Mouse (Mus musculus) MEL (cell line): ENCODE measurements around the gene Lgr5. TPM values are rescaled to one million over a fixed set of nuclear protein-coding genes. Genes with fewer than 3 reads are reported as not detected.

ENCODE experiments used
- DNase-seq: peaks from one replicate; pipeline ENCODE4 v3.0.0; 2011; ENCODE audit warnings: low read depth, low spot score
- H3K27ac ChIP-seq: 2 replicates; pipeline ENCODE4 v1.5.1; 2012; ENCODE audit warnings: low read depth, mild to moderate bottlenecking, control low read depth, low read length, moderate library complexity; ENCODE audit not compliant: control insufficient read depth
- H3K27me3 ChIP-seq, 2 experiments: fragments of 150-350 bp in 1 of 2; sonication (generic) in 1 of 2; 2 replicates each; pipeline ENCODE4 v1.6.1; 2012; ENCODE audit warnings: low read length in 2 of 2, mild to moderate bottlenecking in 2 of 2, improper control_type of control experiment in 1 of 2, moderate library complexity in 1 of 2; ENCODE audit not compliant: insufficient read depth in 2 of 2, control insufficient read depth in 1 of 2
- H3K36me3 ChIP-seq, 2 experiments: 2 replicates each; pipeline ENCODE4 v1.6.1; 2012 to 2014; ENCODE audit warnings: low read length in 2 of 2, improper control_type of control experiment in 1 of 2, inconsistent platforms in 1 of 2, mild to moderate bottlenecking in 1 of 2; ENCODE audit not compliant: insufficient read depth in 2 of 2, control insufficient read depth in 1 of 2
- H3K4me1 ChIP-seq, 2 experiments: fragments of 150-350 bp in 1 of 2; sonication (generic) in 1 of 2; 2 replicates each; pipeline ENCODE4 v1.6.1; 2012; ENCODE audit warnings: low read length in 2 of 2, improper control_type of control experiment in 1 of 2, mild to moderate bottlenecking in 1 of 2; ENCODE audit not compliant: insufficient read depth in 2 of 2, control insufficient read depth in 1 of 2
- H3K4me3 ChIP-seq, 2 experiments: fragments of 150-350 bp in 1 of 2; sonication (generic) in 1 of 2; 2 replicates each; pipeline ENCODE4 v1.5.1; 2012; ENCODE audit warnings: low read depth in 2 of 2, low read length in 2 of 2, mild to moderate bottlenecking in 2 of 2, moderate library complexity in 2 of 2, control low read depth in 1 of 2, improper control_type of control experiment in 1 of 2; ENCODE audit not compliant: control insufficient read depth in 1 of 2, insufficient read depth in 1 of 2
- H3K79me2 ChIP-seq: 2 replicates; pipeline ENCODE4 v1.6.1; 2012; ENCODE audit warnings: mild to moderate bottlenecking, low read length, moderate library complexity; ENCODE audit not compliant: control insufficient read depth, poor library complexity, insufficient read depth
- H3K9ac ChIP-seq: 2 replicates; pipeline ENCODE4 v1.6.1; 2012; ENCODE audit warnings: low read depth, mild to moderate bottlenecking, control low read depth, low read length, moderate library complexity; ENCODE audit not compliant: control insufficient read depth, poor library complexity, severe bottlenecking
- H3K9me3 ChIP-seq: fragments of 150-350 bp; sonication (generic); replicated peaks from 2 replicates; pipeline ENCODE4 v1.6.1; 2012; ENCODE audit warnings: mild to moderate bottlenecking, low read length, improper control_type of control experiment, moderate library complexity; ENCODE audit not compliant: insufficient read depth
- BHLHE40 ChIP-seq: IDR thresholded peaks from 2 replicates; pipeline ENCODE4 v1.6.1; 2012; ENCODE audit warnings: low read depth, mild to moderate bottlenecking, inconsistent platforms, low read length, improper control_type of control experiment, borderline replicate concordance
- CHD2 ChIP-seq: IDR thresholded peaks from 2 replicates; pipeline ENCODE4 v1.6.1; 2011; ENCODE audit warnings: low read length, improper control_type of control experiment
- EP300 ChIP-seq, 2 experiments: IDR thresholded peaks; 2 replicates each; pipeline ENCODE4 v1.6.1; 2011; ENCODE audit warnings: improper control_type of control experiment in 2 of 2, low read length in 2 of 2, low read depth in 1 of 2, mild to moderate bottlenecking in 1 of 2
- GABPA ChIP-seq: IDR thresholded peaks from 2 replicates; pipeline ENCODE4 v1.6.1; 2012; ENCODE audit warnings: low read depth, mild to moderate bottlenecking, inconsistent platforms, low read length, improper control_type of control experiment, moderate library complexity
- HCFC1 ChIP-seq: IDR thresholded peaks from 2 replicates; pipeline ENCODE4 v1.6.1; 2012; ENCODE audit warnings: low read depth, mild to moderate bottlenecking, inconsistent platforms, low read length, improper control_type of control experiment, moderate library complexity
- MAFK ChIP-seq: IDR thresholded peaks from 2 replicates; pipeline ENCODE4 v1.6.1; 2011; ENCODE audit warnings: low read depth, mild to moderate bottlenecking, low read length, improper control_type of control experiment, borderline replicate concordance
- MEF2A ChIP-seq: IDR thresholded peaks from 2 replicates; pipeline ENCODE4 v1.6.1; 2014; ENCODE audit warnings: low read depth, mild to moderate bottlenecking, inconsistent platforms, low read length, improper control_type of control experiment; ENCODE audit not compliant: poor library complexity, insufficient replicate concordance, severe bottlenecking; ENCODE audit errors: extremely low read depth
- MXI1 ChIP-seq: IDR thresholded peaks from 2 replicates; pipeline ENCODE4 v1.6.1; 2011; ENCODE audit warnings: mild to moderate bottlenecking, low read depth, low read length, improper control_type of control experiment
- MYB ChIP-seq: IDR thresholded peaks from 2 replicates; pipeline ENCODE4 v1.6.1; 2011; ENCODE audit warnings: mild to moderate bottlenecking, low read depth, low read length, improper control_type of control experiment
- NELFE ChIP-seq: IDR thresholded peaks from 2 replicates; pipeline ENCODE4 v1.6.1; 2011; ENCODE audit warnings: low read depth, low read length, improper control_type of control experiment
- NRF1 ChIP-seq: IDR thresholded peaks from 2 replicates; pipeline ENCODE4 v1.6.1; 2014; ENCODE audit warnings: low read depth, mild to moderate bottlenecking, inconsistent platforms, low read length, improper control_type of control experiment, moderate library complexity; ENCODE audit not compliant: poor library complexity, insufficient read depth, severe bottlenecking
- POLR2AphosphoS2 ChIP-seq: IDR thresholded peaks from 2 replicates; pipeline ENCODE4 v1.6.1; 2011; ENCODE audit warnings: low read length, improper control_type of control experiment
- POLR2AphosphoS5 ChIP-seq: IDR thresholded peaks from 2 replicates; pipeline ENCODE4 v1.6.1; 2012; ENCODE audit warnings: low read depth, borderline replicate concordance, mild to moderate bottlenecking, inconsistent platforms, low read length, moderate library complexity, mixed read lengths
- RCOR1 ChIP-seq: IDR thresholded peaks from 2 replicates; pipeline ENCODE4 v1.6.1; 2012; ENCODE audit warnings: low read depth, mild to moderate bottlenecking, inconsistent platforms, low read length, improper control_type of control experiment
- SMC3 ChIP-seq: IDR thresholded peaks from 2 replicates; pipeline ENCODE4 v1.6.1; 2011; ENCODE audit warnings: low read depth, low read length, improper control_type of control experiment
- TAL1 ChIP-seq: IDR thresholded peaks from 2 replicates; pipeline ENCODE4 v1.6.1; 2012; ENCODE audit warnings: mild to moderate bottlenecking, inconsistent platforms, low read length, moderate library complexity, mixed read lengths
- TBP ChIP-seq: IDR thresholded peaks from 2 replicates; pipeline ENCODE4 v1.8.0; 2011; ENCODE audit warnings: low read depth, low read length, improper control_type of control experiment
- UBTF ChIP-seq: IDR thresholded peaks from 2 replicates; pipeline ENCODE4 v1.6.1; 2012; ENCODE audit warnings: low read depth, mild to moderate bottlenecking, inconsistent platforms, low read length, improper control_type of control experiment, moderate library complexity, borderline replicate concordance; ENCODE audit not compliant: insufficient read depth
- USF1 ChIP-seq: IDR thresholded peaks from 2 replicates; pipeline ENCODE4 v1.6.1; 2014; ENCODE audit warnings: low read depth, mild to moderate bottlenecking, inconsistent platforms, low read length, improper control_type of control experiment, moderate library complexity
- ZC3H11A ChIP-seq: IDR thresholded peaks from 2 replicates; pipeline ENCODE4 v1.6.1; 2012; ENCODE audit warnings: low read depth, mild to moderate bottlenecking, inconsistent platforms, low read length, improper control_type of control experiment
- ZKSCAN1 ChIP-seq: IDR thresholded peaks from 2 replicates; pipeline ENCODE4 v1.6.1; 2012; ENCODE audit warnings: low read depth, mild to moderate bottlenecking, inconsistent platforms, low read length, improper control_type of control experiment, moderate library complexity
- ZNF384 ChIP-seq: IDR thresholded peaks from 2 replicates; pipeline ENCODE4 v1.6.1; 2012; ENCODE audit warnings: low read depth, mild to moderate bottlenecking, inconsistent platforms, low read length, improper control_type of control experiment
- polyA plus RNA-seq, 2 experiments: library from polyadenylated mRNA; stranded (reverse) in 1 of 2; unstranded in 1 of 2; fragments of >175 nt in 1 of 2; fragments of >200 nt in 1 of 2; gene quantifications; 2 replicates each; pipeline versions ENCODE4 v1.2.1 to v1.2.4; 2012; ENCODE audit warnings: low replicate concordance in 2 of 2, low read depth in 1 of 2; ENCODE audit not compliant: insufficient read length in 2 of 2, insufficient read depth in 1 of 2, missing spikeins in 1 of 2
- total RNA-seq: library from RNA; depleted of rRNA; stranded (reverse); fragments of 300-350 nt; gene quantifications from 2 replicates; pipeline ENCODE4 v1.2.3, GENCODE M21; 2012

Lgr5 gene
- total and polyA plus RNA-seq, 3 experiments: not detected

GRCm38 (mm10) chr10:115624957-115625356 lies 37.4 kb upstream of the Lgr5 start:
- Histone ChIP-seq H3K79me2 (no peaks in the 10 kb centered on the region), H3K4me1 (no peaks in the 10 kb centered on the region), H3K4me3 (no peak overlapping the region), H3K27me3 (no peaks in the 10 kb centered on the region; a peak in 1 of 4 replicates), H3K36me3 (no peaks in the 10 kb centered on the region), H3K9ac (no peak overlapping the region), H3K9me3 (no peaks in the 10 kb centered on the region)
- DNase-seq: no peak
- TF ChIP-seq ZKSCAN1: no peak
- TF ChIP-seq, all 39 proteins: peak for 0
- H3K27ac ChIP-seq: no peak overlapping the region

GRCm38 (mm10) chr10:115623956-115624671 lies 36.5 kb upstream of the Lgr5 start:
- no peak for DNase-seq
- H3K4me1 ChIP-seq: no peaks in the 10 kb centered on the region
- H3K36me3 ChIP-seq: no peaks in the 10 kb centered on the region
- no peak for TF ChIP-seq USF1
- TF ChIP-seq MEF2A: no peak
- TF ChIP-seq SMC3: no peak
- no peak for TF ChIP-seq UBTF
- TF ChIP-seq TAL1: no peak
- no peak for TF ChIP-seq MAFK
- no peak for TF ChIP-seq POLR2AphosphoS2
- no peak for TF ChIP-seq EP300 (IDR thresholded peaks at IDR 0.05; ENCODE audit: low read depth in 1 of 2, low read length in 2 of 2)
- TF ChIP-seq MYB: no peak
- no peak overlapping the region for H3K4me3 ChIP-seq
- H3K27me3 ChIP-seq: no peaks in the 10 kb centered on the region; a peak in 1 of 4 replicates
- no peaks in the 10 kb centered on the region for H3K9me3 ChIP-seq
- H3K9ac ChIP-seq: no peak overlapping the region
- H3K27ac ChIP-seq: no peak overlapping the region
- no peaks in the 10 kb centered on the region for H3K79me2 ChIP-seq

- TF ChIP-seq MXI1: no peak
- no peak for TF ChIP-seq ZNF384
- TF ChIP-seq RCOR1: no peak
- no peak for TF ChIP-seq TBP
- TF ChIP-seq NELFE: no peak
- TF ChIP-seq CHD2: no peak
- TF ChIP-seq HCFC1: no peak
- TF ChIP-seq GABPA: no peak
- no peak for TF ChIP-seq TAL1
- no peak for TF ChIP-seq POLR2AphosphoS2
- no peak for TF ChIP-seq ZC3H11A
- no peak for TF ChIP-seq BHLHE40
- no peak for TF ChIP-seq NRF1
- no peak for TF ChIP-seq POLR2AphosphoS5
- no peaks in the 10 kb centered on the region for H3K9me3 ChIP-seq
- no peak overlapping the region for H3K9ac ChIP-seq
- no peaks in the 10 kb centered on the region for H3K4me1 ChIP-seq
- no peaks in the 10 kb centered on the region for H3K36me3 ChIP-seq
- no peaks in the 10 kb centered on the region for H3K79me2 ChIP-seq
- no peak for DNase-seq
- H3K27ac ChIP-seq: no peak overlapping the region
- no peak overlapping the region for H3K4me3 ChIP-seq
- no peaks in the 10 kb centered on the region; a peak in 1 of 4 replicates for H3K27me3 ChIP-seq
These were observed 35.9 kb upstream of the Lgr5 start for GRCm38 (mm10) chr10:115623481-115623880.
